Mouse (Mus musculus) cerebellum, postnatal 4 days (tissue): ENCODE data around the gene Mslnl.
A peak's percentile ranks its signal among the peaks of the same experiment; 100 is the strongest.
"Not testable (repeated sequence)": the region's sequence is repeated elsewhere in the genome, so short reads cannot be mapped to it uniquely, and the experiment has no call there.

ENCODE experiments used
- DNase-seq, 2 experiments: peaks; one replicate each; pipeline ENCODE4 v3.0.0; 2022; ENCODE audit warnings: low spot score in 2 of 2, mixed read lengths in 1 of 2

Mslnl gene

GRCm38 (mm10) chr17:25735745-25736144, at the start of gene Mslnl:
Gene Mslnl (plus strand): TSS chr17:25736042.
- DNase-seq, result no peak

DNA sequence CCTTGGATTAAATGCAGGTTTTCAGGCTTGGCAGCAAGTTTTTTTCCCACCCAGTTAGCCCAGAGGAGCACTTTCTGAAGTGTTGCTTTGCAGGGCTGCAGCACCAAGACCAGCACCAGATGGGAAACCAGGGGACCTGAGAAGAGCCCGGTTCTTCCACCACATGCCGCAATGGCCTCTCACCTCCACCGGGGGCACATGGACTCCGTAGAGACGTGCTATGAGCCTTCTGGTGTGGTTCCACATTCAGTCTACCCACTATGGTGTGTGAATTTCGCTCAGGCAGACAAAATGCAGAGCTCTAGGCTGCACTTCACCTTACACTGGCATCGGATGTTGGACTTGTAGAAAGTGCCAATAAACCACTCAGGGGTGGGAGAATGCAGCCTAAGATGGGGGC, 49.5 kb upstream of the Mslnl start:
- DNase-seq, result no peak

DNA sequence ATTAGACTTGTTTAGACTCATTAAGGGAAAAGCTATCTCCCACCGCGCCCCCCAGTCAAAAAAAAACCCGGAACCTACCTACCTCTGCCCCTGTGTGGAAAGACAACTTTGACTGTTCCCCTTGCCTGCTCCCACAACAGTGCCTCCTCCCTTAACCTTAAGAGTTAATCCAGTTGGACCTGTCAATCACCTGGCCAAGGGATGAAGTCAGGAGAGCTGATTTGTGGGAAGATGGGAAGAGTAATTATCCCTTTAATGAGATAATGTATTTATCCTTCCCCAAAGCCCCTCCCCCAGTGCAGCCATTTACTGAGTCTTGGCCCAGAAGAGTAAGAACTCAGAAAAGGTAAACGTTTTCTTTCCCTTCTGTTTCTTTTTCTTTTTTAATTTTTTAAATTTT, 46.9 kb upstream of the Mslnl start:
- no peak for DNase-seq

DNA sequence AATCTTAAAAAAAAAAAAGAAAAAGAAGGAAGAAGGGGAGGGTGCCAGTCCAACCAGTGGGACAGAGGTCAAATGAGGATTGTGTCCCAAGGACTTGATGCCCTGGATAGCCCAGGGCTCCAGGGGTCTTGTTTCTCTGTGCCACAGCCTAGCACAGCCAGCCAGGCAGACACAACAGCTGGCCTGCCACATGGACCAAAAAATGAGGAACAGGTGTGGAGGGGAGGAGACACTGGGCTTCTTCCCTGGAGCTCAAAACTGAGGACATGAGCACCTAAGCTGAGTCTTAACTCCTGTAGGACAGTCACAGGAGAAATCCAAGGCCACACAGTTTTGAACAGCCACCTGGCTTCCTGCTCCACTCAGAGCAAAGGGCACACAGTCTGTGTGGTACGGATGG, 39.6 kb upstream of the Mslnl start:
- DNase-seq, result no peak

- peak; percentile 61 to 82 for DNase-seq
Observed at GRCm38 (mm10) chr17:25698446-25698845, 37.4 kb upstream of the Mslnl start.

DNA sequence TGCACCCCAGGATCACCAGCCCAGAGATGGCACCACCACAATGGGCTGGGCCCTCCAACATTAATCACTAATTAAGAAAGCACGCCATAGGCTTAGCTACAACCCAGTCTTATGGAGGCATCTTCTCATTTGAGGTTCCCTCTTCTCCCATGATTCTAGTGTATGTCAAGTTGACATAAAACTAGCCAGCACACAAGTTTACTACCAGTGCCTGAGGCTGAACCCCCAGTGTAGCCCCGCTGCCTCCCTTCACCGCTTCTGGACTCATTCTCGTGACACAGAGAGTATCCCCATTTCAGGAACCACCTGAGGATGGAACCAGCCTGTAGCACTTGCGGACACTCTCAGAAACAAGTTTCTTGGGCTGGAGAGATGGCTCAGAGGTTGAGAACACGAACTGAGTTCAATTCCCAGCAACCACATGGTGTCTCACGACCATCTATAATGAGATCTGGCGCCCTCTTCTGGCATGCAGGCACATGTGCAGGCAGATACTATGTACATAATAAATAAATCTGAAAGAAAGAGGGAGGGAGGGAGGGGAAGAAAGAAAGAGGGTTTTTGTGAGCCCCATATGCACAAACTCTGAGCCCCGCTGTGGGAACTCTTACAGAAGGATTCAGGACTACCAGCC, 34.9 kb upstream of the Mslnl start:
- DNase-seq, result no peak

DNA sequence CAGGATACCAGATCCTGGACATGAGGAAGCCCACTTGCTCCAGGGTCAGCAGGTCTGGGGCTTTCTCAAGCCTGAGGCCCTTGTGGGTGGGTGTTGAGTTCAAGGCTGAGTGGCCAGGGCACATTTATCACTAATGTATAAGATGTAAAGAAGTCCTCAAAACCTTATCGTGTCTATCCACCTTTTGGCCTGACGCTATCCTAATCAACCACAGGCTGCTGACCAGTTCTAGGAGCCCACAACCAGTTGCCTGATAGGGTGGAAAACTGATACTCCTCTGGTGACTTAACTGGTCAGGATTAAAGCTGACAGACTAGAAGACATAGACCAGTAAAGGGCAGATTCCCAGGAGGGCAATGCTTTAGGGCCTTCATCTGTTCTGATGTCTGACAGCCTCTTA, 25.8 kb upstream of the Mslnl start:
- DNase-seq, result no peak

GRCm38 (mm10) chr17:25711136-25711535, 24.7 kb upstream of the Mslnl start:
- DNase-seq, result no peak

- DNase-seq, result no peak
Observed at GRCm38 (mm10) chr17:25715627-25716026, 20.2 kb upstream of the Mslnl start.

DNA sequence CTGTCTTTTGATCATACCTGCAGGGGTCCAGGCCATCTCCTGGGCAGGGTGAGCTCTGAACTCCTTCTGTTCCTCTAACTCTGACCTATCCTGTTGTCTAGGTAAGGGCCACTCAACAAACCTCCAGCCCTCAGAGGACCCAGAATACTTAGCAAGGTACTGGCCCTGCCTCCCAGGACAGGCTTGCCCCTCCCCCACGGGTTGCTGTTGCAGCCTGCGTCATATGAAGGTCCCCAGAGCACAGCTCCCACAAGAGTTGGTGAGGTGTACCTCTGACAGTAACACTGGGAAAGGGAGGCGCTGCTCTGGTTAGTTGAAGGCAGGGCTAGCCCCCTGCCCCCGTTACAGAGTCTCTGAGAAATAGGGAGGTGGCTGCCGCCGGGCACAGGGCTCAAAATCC, 19.7 kb upstream of the Mslnl start:
- no peak for DNase-seq

DNA sequence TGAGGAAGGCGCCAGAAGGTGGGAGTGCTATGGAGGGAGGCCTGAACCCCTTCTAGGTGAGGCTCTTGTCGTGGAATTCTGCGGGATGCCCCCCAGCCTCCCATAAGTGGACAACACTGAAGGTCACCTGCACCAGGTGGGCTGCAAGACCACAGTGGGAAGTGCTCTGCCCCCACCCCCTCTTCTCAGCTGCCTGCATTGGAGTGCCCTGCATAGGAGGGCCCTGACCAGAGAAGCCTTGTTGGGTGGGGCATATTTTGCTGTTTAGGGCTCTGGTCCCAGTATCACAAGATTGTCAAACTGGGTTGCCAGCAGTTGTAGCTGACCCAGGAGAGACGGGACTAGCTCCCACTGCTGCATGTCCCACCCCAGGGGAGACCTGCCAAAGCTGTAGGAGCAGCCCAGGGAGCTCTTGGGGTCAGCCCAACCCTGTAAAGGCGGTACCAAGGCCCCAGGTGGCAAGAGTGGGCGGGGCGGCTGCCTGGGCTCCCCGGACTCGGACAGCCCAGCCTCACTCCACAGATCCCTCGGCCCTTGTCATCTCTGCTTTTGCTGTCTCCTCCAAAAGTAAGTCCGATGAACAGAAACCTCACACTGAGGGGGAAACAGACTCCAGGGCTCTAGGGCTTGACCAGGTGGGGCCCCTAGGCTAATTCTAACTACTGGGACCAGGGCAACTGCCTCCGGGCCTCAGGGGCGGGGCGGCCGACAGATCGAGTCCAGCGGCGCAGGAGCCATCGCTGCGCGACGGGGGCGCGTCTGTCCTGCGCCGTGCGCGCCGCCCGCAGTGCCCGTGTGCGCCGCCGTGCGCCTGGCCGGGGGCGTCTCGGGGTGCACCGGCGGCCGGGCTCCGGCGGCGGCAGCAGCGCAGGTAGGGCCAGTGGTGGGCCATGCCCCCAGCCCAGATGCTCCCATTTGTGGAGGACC, 18.9 kb upstream of the Mslnl start, which contains the start of gene Gng13:
Gene Gng13, plus strand, starts transcription at position 461 of the 927 bp plus-strand sequence.
- no peak for DNase-seq

DNA sequence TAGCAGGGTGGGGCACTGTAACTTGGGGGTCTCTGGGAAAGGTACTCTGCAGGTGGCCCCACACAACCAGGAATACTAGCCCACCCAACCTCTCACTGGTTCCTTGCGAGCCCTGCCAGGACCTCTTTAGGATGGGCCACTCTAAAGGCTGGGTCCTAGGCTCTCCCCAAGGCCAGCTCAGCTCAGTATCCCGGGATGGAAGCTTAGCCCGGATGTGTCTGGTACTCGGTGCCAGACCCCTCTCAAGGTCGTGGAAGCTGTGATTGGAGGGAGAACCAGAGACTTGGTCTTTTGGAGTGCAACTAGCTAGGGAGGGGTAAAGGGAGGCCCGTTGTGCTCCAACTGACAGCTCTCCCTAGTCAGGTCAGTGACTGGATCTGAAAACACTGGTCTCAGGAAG, 18.2 kb upstream of the Mslnl start:
- DNase-seq, result no peak

DNA sequence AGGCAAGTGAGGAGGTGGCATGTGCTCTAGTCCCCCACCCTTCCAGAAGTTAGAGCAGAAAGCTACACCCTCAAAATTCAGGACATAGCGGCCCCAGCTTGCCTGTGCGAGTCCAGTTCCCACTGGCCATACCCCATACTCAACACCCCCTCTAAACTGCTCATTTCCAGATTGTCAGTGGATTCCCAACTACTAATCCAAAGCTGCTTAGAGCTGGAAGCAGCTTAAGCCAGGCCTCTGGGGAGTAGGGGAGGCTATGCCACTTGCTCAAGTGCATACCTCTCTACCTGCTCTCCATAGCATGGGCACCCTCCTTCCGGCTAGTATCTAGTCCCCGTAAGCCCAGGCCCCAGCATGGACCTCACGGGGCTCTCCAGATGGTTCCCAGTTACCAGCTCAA, 14.4 kb upstream of the Mslnl start:
- DNase-seq, result no peak

- no peak for DNase-seq
Observed at GRCm38 (mm10) chr17:25723470-25723869, 12.4 kb upstream of the Mslnl start.

DNA sequence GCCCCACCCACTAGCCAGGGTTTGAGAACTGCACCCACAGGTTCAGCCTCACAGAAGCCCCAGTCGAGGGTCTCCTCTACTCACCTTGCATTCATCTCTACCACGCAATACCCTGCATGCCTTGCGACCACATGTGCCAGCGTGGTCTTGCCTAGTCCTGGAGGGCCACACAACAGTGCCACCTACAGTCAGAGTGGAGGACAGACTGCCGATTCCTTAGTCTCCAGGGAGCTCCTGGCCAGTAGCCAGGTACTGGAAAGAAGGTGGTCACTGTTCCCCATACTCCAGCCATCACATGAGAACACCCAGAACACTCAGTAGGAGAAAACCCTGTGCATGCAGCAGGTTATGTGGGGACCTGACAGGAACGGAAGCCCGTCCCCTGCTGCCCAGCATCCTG, 11.9 kb upstream of the Mslnl start:
- DNase-seq, result no peak

DNA sequence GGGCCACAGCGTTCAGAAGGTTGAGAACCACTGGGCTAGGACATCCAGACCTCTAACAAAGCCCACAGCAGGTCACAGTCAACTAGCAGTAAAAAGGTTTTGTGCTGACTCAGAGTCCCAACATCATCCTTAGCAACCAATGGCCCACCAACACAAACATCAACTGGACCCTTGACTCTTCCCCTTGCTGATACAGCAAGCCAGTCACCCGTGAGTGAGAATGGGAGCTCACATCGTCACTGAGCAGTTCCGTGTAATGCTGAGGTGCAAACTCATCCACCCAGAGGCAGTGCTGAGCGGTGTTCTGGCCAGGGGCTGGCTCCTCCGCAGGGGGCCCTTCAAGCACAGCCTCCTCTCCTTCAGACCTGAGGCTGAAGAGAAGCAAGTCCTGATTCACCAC, 10.6 kb upstream of the Mslnl start:
- no peak for DNase-seq

GRCm38 (mm10) chr17:25727265-25728008, 8.4 kb upstream of the Mslnl start, which contains the start of the genes Chtf18 and Rpusd1:
Gene Chtf18 (minus strand): TSS chr17:25727419.
Gene Rpusd1 (plus strand): TSS chr17:25727670.
- DNase-seq, result peak; percentile 90 to 98

DNA sequence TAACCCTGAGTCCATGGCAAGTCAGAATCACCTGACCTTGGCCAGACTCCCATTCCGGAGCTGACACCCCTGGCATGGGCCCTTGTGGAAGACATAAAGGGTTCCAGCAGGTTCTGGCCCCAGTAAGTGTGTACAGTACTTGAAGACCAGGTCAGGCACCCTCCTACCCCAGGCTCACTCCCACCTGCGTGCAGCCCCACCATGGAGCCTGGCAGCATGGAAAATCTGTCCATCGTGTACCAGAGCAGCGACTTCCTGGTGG, 7.9 kb upstream of the Mslnl start:
- DNase-seq, result no peak

- peak; percentile 75 to 88 for DNase-seq
Observed at GRCm38 (mm10) chr17:25732082-25732481, 3.8 kb upstream of the Mslnl start.

- DNase-seq, result no peak
Observed at GRCm38 (mm10) chr17:25735246-25735645, 596 bp upstream of the Mslnl start.

DNA sequence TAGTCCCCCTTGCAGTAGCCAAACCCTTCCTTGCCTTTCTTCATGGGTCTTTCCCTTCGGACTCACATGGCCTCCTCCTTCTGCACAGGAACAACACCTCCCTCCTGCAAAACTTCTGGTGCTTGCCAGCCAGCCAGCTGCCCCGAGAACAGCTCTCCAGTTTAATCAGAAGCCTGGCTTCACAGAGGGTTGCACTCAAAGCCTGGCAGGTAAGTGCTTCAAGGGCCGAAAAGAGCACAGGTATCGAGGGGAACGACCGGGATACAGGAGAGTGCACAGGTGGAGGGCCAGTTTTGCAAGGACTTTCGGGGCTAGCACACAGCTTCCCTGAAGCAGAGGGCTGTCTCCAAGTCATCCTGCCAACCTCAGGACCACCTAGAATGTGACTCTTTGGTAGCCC, 3.0 kb downstream of the Mslnl start:
- no peak for DNase-seq

GRCm38 (mm10) chr17:25741471-25741870, 5.6 kb downstream of the Mslnl start:
- DNase-seq, result not testable (repeated sequence)

- no peak for DNase-seq
Observed at GRCm38 (mm10) chr17:25743831-25744230, 8.0 kb downstream of the Mslnl start.
